Mouse (Mus musculus) myocyte (in vitro differentiated cells): ENCODE data around the gene Prkaa2. TPM values are rescaled to one million over a fixed set of nuclear protein-coding genes. Genes with fewer than 3 reads are reported as not detected.

Source experiments
- H3K27me3 ChIP-seq: one replicate; pipeline ENCODE4 v1.6.1; 2011; ENCODE audit not compliant: control insufficient read depth, insufficient read depth, insufficient read length
- H3K36me3 ChIP-seq: one replicate; pipeline ENCODE4 v1.6.1; 2011; ENCODE audit not compliant: control insufficient read depth, insufficient read depth
- H3K4me2 ChIP-seq: one replicate; pipeline ENCODE4 v1.6.1; 2011; ENCODE audit warnings: low read depth, control low read depth
- H3K4me3 ChIP-seq: one replicate; pipeline ENCODE4 v1.5.1; 2011; ENCODE audit warnings: mild to moderate bottlenecking, control low read depth, moderate library complexity
- H3K79me2 ChIP-seq: one replicate; pipeline ENCODE4 v1.6.1; 2011; ENCODE audit not compliant: control insufficient read depth, insufficient read depth
- H3ac ChIP-seq: one replicate; pipeline ENCODE4 v1.6.1; 2011; ENCODE audit not compliant: control insufficient read depth, insufficient read length
- CEBPB ChIP-seq: IDR thresholded peaks from 2 replicates; pipeline ENCODE4 v1.6.1; 2011; ENCODE audit warnings: mild to moderate bottlenecking, moderate library complexity; ENCODE audit not compliant: poor library complexity, insufficient read depth, severe bottlenecking
- E2F4 ChIP-seq: IDR thresholded peaks from one replicate; pipeline ENCODE4 v1.6.1; 2011; ENCODE audit warnings: mild to moderate bottlenecking, control low read depth, moderate library complexity; ENCODE audit not compliant: insufficient read depth
- MAX ChIP-seq: IDR thresholded peaks from one replicate; pipeline ENCODE4 v1.6.1; 2011; ENCODE audit warnings: low read depth, mild to moderate bottlenecking, control low read depth
- MYOD1 ChIP-seq, 3 experiments: IDR thresholded peaks; one replicate each; pipeline ENCODE4 v1.6.1; 2011; ENCODE audit warnings: control low read depth in 2 of 3, low read depth in 2 of 3, mild to moderate bottlenecking in 2 of 3, moderate library complexity in 1 of 3; ENCODE audit not compliant: insufficient read length in 2 of 3, control insufficient read depth in 1 of 3
- MYOG ChIP-seq, 3 experiments: IDR thresholded peaks; one replicate each; pipeline ENCODE4 v1.6.1; 2011; ENCODE audit warnings: control low read depth in 2 of 3, low read depth in 2 of 3, mild to moderate bottlenecking in 2 of 3; ENCODE audit not compliant: insufficient read length in 2 of 3, control insufficient read depth in 1 of 3, insufficient read depth in 1 of 3
- POLR2A ChIP-seq: IDR thresholded peaks from one replicate; pipeline ENCODE4 v1.6.1; 2011; ENCODE audit warnings: low read depth, mild to moderate bottlenecking, control low read depth, moderate library complexity; ENCODE audit not compliant: insufficient read length
- POLR2AphosphoS2 ChIP-seq: IDR thresholded peaks from one replicate; pipeline ENCODE4 v1.6.1; 2011; ENCODE audit warnings: low read depth, control low read depth; ENCODE audit not compliant: insufficient read length
- REST ChIP-seq: IDR thresholded peaks from one replicate; pipeline ENCODE4 v1.6.1; 2011; ENCODE audit warnings: mild to moderate bottlenecking, control low read depth, moderate library complexity; ENCODE audit not compliant: insufficient read depth, insufficient read length
- SRF ChIP-seq: IDR thresholded peaks from one replicate; pipeline ENCODE4 v1.6.1; 2011; ENCODE audit warnings: low read depth; ENCODE audit not compliant: control insufficient read depth, insufficient read length
- TCF12 ChIP-seq: IDR thresholded peaks from one replicate; pipeline ENCODE4 v1.6.1; 2011; ENCODE audit warnings: mild to moderate bottlenecking, control low read depth; ENCODE audit not compliant: poor library complexity, insufficient read depth, severe bottlenecking
- TCF3 ChIP-seq: IDR thresholded peaks from one replicate; pipeline ENCODE4 v1.6.1; 2011; ENCODE audit warnings: low read depth, control low read depth; ENCODE audit not compliant: insufficient read length
- USF1 ChIP-seq: IDR thresholded peaks from one replicate; pipeline ENCODE4 v1.6.1; 2011; ENCODE audit warnings: low read depth, mild to moderate bottlenecking, control low read depth, moderate library complexity
- polyA plus RNA-seq: library from polyadenylated mRNA; unstranded; fragments of >200 nt; fragmentation: generic; extraction: Trizol; gene quantifications from one replicate; pipeline ENCODE4 v1.2.1, GENCODE M21; 2012; ENCODE audit warnings: missing spikeins

The Prkaa2 gene
- polyA plus RNA-seq, 1 experiment = 2.2 TPM

- Histone ChIP-seq H3K79me2 (no peaks in the 10 kb centered on the region), H3K27me3 (no peaks in the 10 kb centered on the region), H3K4me2 (no peak overlapping the region), H3K36me3 (no peaks in the 10 kb centered on the region), H3K4me3 (no peak overlapping the region), H3ac (no peak overlapping the region)
- TF ChIP-seq MAX = no peak
- no peak for TF ChIP-seq POLR2A
- TF ChIP-seq E2F4 = no peak
- TF ChIP-seq TCF12 = no peak
Observed at GRCm38 (mm10) chr4:105129212-105129611, 19.5 kb upstream of the Prkaa2 start.

- TF ChIP-seq TCF3 (no peak), REST (no peak), POLR2A (no peak), E2F4 (no peak), MAX (no peak), TCF12 (no peak), CEBPB (no peak), MYOD1 (IDR thresholded peaks at IDR 0.05; ENCODE audit: control insufficient read depth in 1 of 3, insufficient read length in 2 of 3, low read depth in 2 of 3) (no peak), SRF (no peak), MYOG (IDR thresholded peaks at IDR 0.05; ENCODE audit: control insufficient read depth in 1 of 3, insufficient read depth in 1 of 3, insufficient read length in 2 of 3, low read depth in 2 of 3) (no peak), USF1 (no peak), POLR2AphosphoS2 (no peak)
- no peaks in the 10 kb centered on the region for H3K79me2 ChIP-seq
- H3ac ChIP-seq = no peak overlapping the region
- no peak overlapping the region for H3K4me2 ChIP-seq
- H3K27me3 ChIP-seq = no peaks in the 10 kb centered on the region
- H3K4me3 ChIP-seq = no peak overlapping the region
- no peaks in the 10 kb centered on the region for H3K36me3 ChIP-seq
Observed at GRCm38 (mm10) chr4:105122429-105122828, 12.7 kb upstream of the Prkaa2 start.

- TF ChIP-seq E2F4 (no peak), USF1 (no peak), MYOD1 (IDR thresholded peaks at IDR 0.05; ENCODE audit: control insufficient read depth in 1 of 3, insufficient read length in 2 of 3, low read depth in 2 of 3) (no peak), MAX (no peak), MYOG (IDR thresholded peaks at IDR 0.05; ENCODE audit: control insufficient read depth in 1 of 3, insufficient read depth in 1 of 3, insufficient read length in 2 of 3, low read depth in 2 of 3) (no peak), REST (no peak), CEBPB (no peak)
- Histone ChIP-seq H3ac (no peak overlapping the region), H3K79me2 (no peaks in the 10 kb centered on the region), H3K4me2 (no peak overlapping the region), H3K4me3 (no peak overlapping the region), H3K36me3 (no peaks in the 10 kb centered on the region), H3K27me3 (no peaks in the 10 kb centered on the region)
Observed at GRCm38 (mm10) chr4:105121081-105121480, 11.4 kb upstream of the Prkaa2 start.

GRCm38 (mm10) chr4:105113468-105113867 lies 3.8 kb upstream of the Prkaa2 start:
- Histone ChIP-seq H3K36me3 (no peaks in the 10 kb centered on the region), H3K79me2 (no peaks in the 10 kb centered on the region), H3K27me3 (no peaks in the 10 kb centered on the region), H3ac (no peak overlapping the region), H3K4me2 (no peak overlapping the region), H3K4me3 (no peak overlapping the region)
- TF ChIP-seq TCF12 (no peak), SRF (no peak), TCF3 (no peak), MAX (no peak), POLR2A (no peak), REST (no peak), E2F4 (no peak), CEBPB (no peak), USF1 (no peak), POLR2AphosphoS2 (no peak), MYOD1 (IDR thresholded peaks at IDR 0.05; ENCODE audit: control insufficient read depth in 1 of 3, insufficient read length in 2 of 3, low read depth in 2 of 3) (no peak), MYOG (IDR thresholded peaks at IDR 0.05; ENCODE audit: control insufficient read depth in 1 of 3, insufficient read depth in 1 of 3, insufficient read length in 2 of 3, low read depth in 2 of 3) (no peak)

GRCm38 (mm10) chr4:105113042-105113441 lies 3.4 kb upstream of the Prkaa2 start:
- Histone ChIP-seq H3K4me2 (no peak overlapping the region), H3K4me3 (no peak overlapping the region)

More at GRCm38 (mm10) chr4:105113042-105113441, 3.4 kb upstream of the Prkaa2 start:
- Histone ChIP-seq H3ac (no peak overlapping the region), H3K27me3 (no peaks in the 10 kb centered on the region), H3K79me2 (no peaks in the 10 kb centered on the region), H3K36me3 (no peaks in the 10 kb centered on the region)
- no peak for TF ChIP-seq MAX
- no peak for TF ChIP-seq TCF3
- TF ChIP-seq POLR2AphosphoS2 = no peak
- no peak for TF ChIP-seq USF1
- TF ChIP-seq REST = no peak
- TF ChIP-seq TCF12 = no peak
- no peak for TF ChIP-seq SRF
- TF ChIP-seq CEBPB = no peak
- TF ChIP-seq POLR2A = no peak
- TF ChIP-seq MYOG (IDR thresholded peaks at IDR 0.05; ENCODE audit: control insufficient read depth in 1 of 3, insufficient read depth in 1 of 3, insufficient read length in 2 of 3, low read depth in 2 of 3) = no peak
- no peak for TF ChIP-seq E2F4
- no peak for TF ChIP-seq MYOD1 (IDR thresholded peaks at IDR 0.05; ENCODE audit: control insufficient read depth in 1 of 3, insufficient read length in 2 of 3, low read depth in 2 of 3)
